Mouse (Mus musculus) heart, postnatal 0 days (tissue): ENCODE results near the gene Anapc4.

ENCODE experiments used
- CTCF ChIP-seq: IDR thresholded peaks from 2 replicates; pipeline ENCODE4 v1.5.1; 2016; ENCODE audit warnings: antibody characterized with exemption, control low read depth, low read depth
- EP300 ChIP-seq: IDR thresholded peaks from 2 replicates; pipeline ENCODE4 v1.6.1; 2016; ENCODE audit warnings: antibody characterized with exemption, low read depth

DNA sequence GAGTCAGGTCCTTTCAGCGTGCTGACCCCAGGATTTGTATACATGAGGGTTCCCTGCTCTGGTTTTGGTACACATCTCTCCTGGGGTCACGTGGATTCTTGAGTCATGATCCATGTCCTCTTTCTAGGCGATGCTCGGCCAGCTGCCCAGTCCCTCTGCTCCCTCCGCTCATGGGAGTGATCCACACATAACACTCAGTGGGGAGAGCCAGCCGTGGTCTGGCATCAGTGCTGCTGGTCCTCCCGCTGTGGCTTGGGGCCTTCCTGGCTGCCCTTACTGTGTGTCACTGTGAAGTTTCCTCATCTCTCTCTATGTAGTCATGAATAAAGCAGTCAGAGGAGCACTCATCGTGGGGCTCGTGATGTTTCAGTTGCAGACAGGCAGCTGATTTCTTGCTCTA is 39.7 kb upstream of the Anapc4 start:
- no peak for TF ChIP-seq EP300
- no peak for TF ChIP-seq CTCF
